Mouse (Mus musculus) frontal cortex, postnatal 10 days (tissue): ENCODE measurements around the gene Letm1.
A peak's percentile ranks its signal among the peaks of the same experiment; 100 is the strongest.

Experiments
- DNase-seq, 2 experiments: peaks; one replicate each; pipeline ENCODE4 v3.0.0; 2022; ENCODE audit warnings: low spot score in 2 of 2, mixed read lengths in 1 of 2

Gene Letm1

GRCm38 (mm10) chr5:33782345-33782998 lies at the start of gene Letm1:
Gene Letm1 (minus strand): TSS chr5:33782817.
- peak; percentile 90 to 94 for DNase-seq

- DNase-seq: no peak
Observed at GRCm38 (mm10) chr5:33830832-33831231, 48.2 kb upstream of the Letm1 start.

- no peak for DNase-seq
Observed at GRCm38 (mm10) chr5:33829958-33830357, 47.3 kb upstream of the Letm1 start.

GRCm38 (mm10) chr5:33828107-33828506 lies 45.5 kb upstream of the Letm1 start:
- DNase-seq: no peak

GRCm38 (mm10) chr5:33826001-33826400 lies 43.4 kb upstream of the Letm1 start:
- DNase-seq: no peak

GRCm38 (mm10) chr5:33822456-33822855 lies 39.8 kb upstream of the Letm1 start:
- no peak for DNase-seq

- DNase-seq: no peak
Observed at GRCm38 (mm10) chr5:33821901-33822427, 39.3 kb upstream of the Letm1 start.

- peak; percentile 12 to 47 for DNase-seq
Observed at GRCm38 (mm10) chr5:33820733-33821621, 38.4 kb upstream of the Letm1 start.

- DNase-seq: peak; percentile 88 to 91
Observed at GRCm38 (mm10) chr5:33819876-33820732, 37.5 kb upstream of the Letm1 start, which contains the start of gene Nsd2. Gene Nsd2 (plus strand): TSS chr5:33820725.

- DNase-seq: peak; percentile 15 to 37
Observed at GRCm38 (mm10) chr5:33819141-33819875, 36.7 kb upstream of the Letm1 start.

- DNase-seq: no peak
Observed at GRCm38 (mm10) chr5:33818104-33818503, 35.5 kb upstream of the Letm1 start.

GRCm38 (mm10) chr5:33816008-33816725 lies 33.5 kb upstream of the Letm1 start:
- DNase-seq: no peak

- DNase-seq: no peak
Observed at GRCm38 (mm10) chr5:33811519-33811918, 28.9 kb upstream of the Letm1 start.

GRCm38 (mm10) chr5:33803337-33803736 lies 20.7 kb upstream of the Letm1 start:
- DNase-seq: no peak

- no peak for DNase-seq
Observed at GRCm38 (mm10) chr5:33791912-33792643, 9.5 kb upstream of the Letm1 start.

- DNase-seq: no peak
Observed at GRCm38 (mm10) chr5:33782999-33783390, 378 bp upstream of the Letm1 start.

- peak in 1 of 2 experiments; percentile 14 for DNase-seq
Observed at GRCm38 (mm10) chr5:33781964-33782344, 663 bp downstream of the Letm1 start.

GRCm38 (mm10) chr5:33777195-33777594 lies 5.4 kb downstream of the Letm1 start:
- no peak for DNase-seq

GRCm38 (mm10) chr5:33743481-33743880 lies 39.1 kb downstream of the Letm1 start:
- no peak for DNase-seq

- no peak for DNase-seq
Observed at GRCm38 (mm10) chr5:33740548-33740947, 42.1 kb downstream of the Letm1 start.
